Mouse (Mus musculus): Measurements from ENCODE around the gene Slc39a13.

- TF ChIP-seq POLR2A (IDR thresholded peaks at IDR 0.05; ENCODE audit: extremely low read depth, insufficient read depth, low read length) (no peak), CTCF (IDR thresholded peaks at IDR 0.05; ENCODE audit: low read depth, low read length) (peak; percentile 47; the same call in 1 of the 2 replicates)
Measured at GRCm38 (mm10) chr2:91018061-91018788, 52.0 kb downstream of the Slc39a13 start.
